Mouse (Mus musculus): ENCODE measurements around the gene Spen.
"Not testable (repeated sequence)": the region's sequence is repeated elsewhere in the genome, so short reads cannot be mapped to it uniquely, and the experiment has no call there.

The Spen gene

GRCm38 (mm10) chr4:141559131-141559897 lies 20.9 kb upstream of the Spen start:
- peak; percentile 60 for DNase-seq

GRCm38 (mm10) chr4:141558658-141559057 lies 20.3 kb upstream of the Spen start:
- DNase-seq, result no peak

GRCm38 (mm10) chr4:141556163-141556562 lies 17.8 kb upstream of the Spen start:
- not testable (repeated sequence) for DNase-seq

DNA sequence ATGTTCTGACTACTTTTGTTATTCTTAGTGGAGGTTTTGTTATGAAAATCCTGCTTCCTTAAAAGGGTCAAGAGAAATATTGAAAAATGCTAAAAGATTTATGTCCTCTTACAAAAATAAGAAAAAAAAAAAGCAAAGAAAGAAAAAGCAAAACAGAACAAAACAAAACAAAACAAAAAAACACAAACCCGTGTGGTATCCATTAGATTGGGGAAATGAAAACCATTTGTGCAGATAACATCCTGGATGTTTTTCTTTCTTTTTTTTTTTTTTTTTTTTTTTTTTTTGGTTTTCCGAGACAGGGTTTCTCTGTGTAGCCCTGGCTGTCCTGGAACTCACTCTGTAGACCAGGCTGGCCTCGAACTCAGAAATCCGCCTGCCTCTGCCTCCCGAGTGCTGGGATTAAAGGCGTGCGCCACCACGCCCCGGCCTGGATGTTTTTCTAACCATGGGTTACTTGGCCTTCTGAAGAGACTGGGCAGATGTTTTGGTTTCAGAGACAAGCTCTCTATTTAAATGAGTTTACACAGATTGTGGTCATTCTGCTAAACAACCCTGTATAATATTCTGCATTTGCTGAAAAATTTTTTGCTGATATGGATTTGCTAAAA lies 16.0 kb upstream of the Spen start:
- not testable (repeated sequence) for DNase-seq

DNA sequence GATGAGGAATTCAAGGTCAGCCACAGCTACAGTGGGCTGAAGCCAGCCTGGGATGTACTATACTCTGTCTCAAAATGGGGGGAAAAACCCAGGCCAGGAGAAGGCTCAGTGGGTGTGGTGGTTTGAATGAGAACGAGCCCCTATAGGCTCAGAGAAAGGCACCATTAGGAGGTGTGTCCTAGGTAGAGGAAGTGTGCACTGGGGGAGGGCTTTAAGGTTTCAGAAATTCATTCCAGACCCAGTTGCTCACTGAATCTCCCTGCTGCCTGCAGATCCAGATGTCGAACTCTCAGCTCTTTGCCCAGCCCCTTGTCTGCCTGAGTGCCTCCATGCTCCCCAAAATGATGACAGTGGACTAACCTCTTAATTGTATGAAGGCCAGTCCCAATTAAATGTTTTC lies 14.1 kb upstream of the Spen start:
- DNase-seq, result no peak

DNA sequence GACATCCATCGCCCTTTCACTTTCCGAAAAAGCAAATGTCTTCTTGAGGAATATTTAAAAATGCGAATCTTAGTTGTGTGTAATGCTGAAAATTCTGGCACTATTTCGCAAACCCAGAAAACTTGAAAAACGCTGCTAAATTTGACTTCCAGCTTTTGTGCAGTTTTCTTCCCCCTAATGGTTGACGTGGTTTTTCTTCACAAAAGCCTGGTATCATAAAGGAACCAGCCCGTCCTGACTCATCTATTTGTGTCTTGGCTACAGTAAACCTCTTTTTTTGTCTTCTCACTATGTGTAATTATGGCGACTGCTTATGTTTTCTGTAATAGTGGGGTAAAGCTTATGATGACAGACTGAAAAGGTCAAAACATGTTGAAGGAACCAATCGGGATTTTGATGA lies 8.9 kb upstream of the Spen start:
- no peak for DNase-seq

- peak; percentile 81 for DNase-seq
These were observed 8.2 kb upstream of the Spen start for GRCm38 (mm10) chr4:141546334-141547200.

- DNase-seq, result peak; percentile 99
These were observed 7.4 kb upstream of the Spen start for GRCm38 (mm10) chr4:141545743-141546333.

DNA sequence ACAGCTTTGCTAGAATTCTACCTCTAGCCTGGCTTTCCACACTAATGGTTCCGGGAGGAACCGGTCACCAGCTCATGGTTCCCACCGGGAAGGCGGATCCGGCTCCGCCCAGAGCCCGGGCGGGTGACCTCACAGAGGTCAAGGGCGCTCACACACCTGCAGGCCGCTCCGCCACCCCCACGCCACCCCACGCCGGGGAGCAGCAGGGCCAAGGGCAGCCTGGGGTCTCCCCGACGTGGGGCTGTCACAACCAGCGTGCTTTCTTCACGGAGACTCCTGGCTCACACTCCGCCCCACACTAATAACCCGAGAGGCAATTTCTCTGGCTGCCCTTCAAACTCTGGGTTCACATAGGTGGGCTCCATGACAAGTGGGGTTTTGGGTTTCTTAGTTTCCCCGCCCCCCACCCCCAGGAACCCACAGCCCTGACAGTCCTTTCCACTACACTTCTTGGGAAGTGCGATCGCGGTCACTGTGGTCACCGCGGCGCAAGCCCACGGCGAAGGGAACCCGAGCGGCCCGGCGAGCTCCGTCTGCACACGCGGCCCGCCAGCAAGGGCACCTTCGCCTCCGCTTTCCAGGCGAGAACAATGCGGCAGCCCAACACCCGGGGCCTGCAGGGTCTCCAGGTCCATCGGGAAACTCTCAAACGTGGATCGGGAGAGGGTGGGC lies 6.8 kb upstream of the Spen start:
- DNase-seq, result peak; percentile 61

GRCm38 (mm10) chr4:141544536-141544935 lies 6.1 kb upstream of the Spen start:
- no peak for DNase-seq

DNA sequence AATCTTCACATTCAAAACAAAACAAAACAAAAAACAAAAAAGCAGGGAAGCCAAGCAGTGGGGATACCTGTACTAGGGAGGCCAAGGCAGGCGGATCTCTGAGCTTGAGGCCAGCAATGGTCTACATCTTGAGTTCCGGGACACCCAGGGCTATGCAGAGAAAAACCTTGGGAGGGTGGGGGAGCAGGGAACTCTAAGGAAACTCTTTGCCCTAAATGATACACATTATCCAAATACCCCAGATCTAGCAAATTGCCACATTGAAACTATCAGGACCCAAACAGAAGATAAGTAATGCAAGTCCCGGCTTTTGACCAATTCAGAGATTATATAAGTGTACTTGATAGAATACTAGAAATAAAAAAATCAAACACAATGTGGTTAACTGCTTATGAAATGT lies 5.2 kb upstream of the Spen start:
- no peak for DNase-seq

DNA sequence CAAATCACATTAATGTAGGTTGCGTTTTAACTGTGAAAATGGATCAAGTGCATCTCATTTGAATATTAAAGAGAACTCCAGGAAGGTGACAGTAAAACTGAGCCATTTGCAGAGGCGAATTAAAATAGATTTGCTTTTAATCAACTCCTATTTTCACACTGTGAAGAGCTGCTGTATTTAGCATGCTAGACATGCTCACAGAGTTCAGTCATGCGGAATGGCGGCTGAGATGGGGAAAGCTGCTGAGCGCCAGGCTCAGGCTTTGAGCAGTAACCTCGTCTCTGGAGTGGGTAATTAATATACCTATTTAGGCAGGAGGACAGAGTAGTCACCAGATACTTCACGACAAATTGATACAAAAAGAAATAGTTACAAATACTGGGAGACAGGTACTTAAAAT lies 3.5 kb upstream of the Spen start:
- peak; percentile 38 for DNase-seq

DNA sequence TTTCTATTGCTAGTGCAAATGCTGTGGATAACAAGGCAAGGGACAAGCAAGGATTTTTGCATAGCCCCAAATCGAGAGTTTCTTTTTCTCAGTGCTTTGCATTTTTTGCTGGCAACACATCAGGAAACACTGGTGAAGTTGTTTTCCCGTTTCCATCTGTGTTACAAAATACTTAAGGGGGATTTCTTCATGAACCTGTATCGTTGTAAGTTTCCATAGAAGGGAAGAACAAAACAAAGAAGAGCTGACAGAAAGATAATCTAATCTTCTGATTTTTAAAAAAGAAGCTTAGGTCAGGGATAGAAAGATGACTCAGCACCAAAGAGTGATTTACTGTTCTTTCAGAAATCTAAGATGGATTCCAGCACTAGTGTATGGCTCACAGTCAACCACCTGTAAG lies 2.4 kb upstream of the Spen start:
- no peak for DNase-seq

- no peak for DNase-seq
These were observed 893 bp upstream of the Spen start for GRCm38 (mm10) chr4:141539213-141539767.

- peak; percentile 40 for DNase-seq
These were observed 540 bp downstream of the Spen start for GRCm38 (mm10) chr4:141537706-141538407.

DNA sequence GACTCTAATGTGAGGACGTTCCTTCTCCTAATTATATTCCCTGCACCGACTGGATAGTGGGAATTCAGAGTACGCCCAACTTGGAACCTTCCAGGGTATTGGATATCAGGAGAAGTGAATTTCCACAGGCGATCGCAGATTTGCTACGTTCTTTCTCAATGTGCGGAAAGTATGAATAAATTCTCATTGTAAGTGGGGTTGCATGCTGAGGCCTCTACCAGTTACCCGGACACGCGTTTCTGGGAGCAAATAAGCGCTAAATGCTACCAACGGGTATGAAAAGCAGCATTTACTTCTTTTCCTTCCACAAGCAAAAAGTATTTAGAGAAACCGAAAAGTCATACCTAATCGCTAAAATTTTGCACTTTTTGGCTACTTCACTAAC lies 1.2 kb downstream of the Spen start:
- DNase-seq, result no peak

GRCm38 (mm10) chr4:141536291-141537225 lies 1.8 kb downstream of the Spen start:
- DNase-seq, result peak; percentile 76

DNA sequence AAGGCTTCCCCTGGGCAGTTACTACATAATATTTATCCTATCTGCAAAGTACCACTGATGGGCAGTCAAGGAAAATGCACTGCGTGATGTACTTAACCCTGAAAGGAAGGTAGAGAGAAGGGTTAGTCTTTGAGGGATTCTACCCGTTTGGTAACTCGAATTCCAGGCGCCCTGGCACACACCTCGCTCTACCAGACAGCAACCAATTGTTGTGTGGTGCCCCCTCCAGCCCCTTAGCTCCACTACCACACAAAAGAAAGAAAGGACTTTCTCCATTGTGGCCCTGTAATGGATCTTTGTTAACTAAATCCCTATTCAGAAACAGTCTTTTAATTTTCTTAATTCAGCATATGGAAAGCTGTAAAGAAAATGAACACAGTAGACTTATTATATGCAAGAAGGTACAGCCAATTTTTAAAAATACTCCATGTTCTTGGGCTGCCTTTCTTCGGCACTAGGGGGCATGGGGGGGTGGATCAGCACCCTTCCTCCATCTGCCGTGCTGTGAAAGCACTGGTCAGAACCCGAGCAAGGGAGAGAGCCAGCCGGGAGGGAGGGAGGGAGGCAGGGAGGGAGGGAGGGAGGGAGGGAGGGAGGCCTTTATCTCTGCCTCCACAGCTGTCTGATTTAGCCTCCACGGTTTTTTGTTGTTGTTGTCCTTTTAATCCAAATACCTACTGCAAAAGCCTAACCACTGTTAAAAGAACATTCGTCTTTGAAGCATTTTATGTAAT lies 3.3 kb downstream of the Spen start:
- DNase-seq, result peak; percentile 61

- DNase-seq, result no peak
These were observed 7.4 kb downstream of the Spen start for GRCm38 (mm10) chr4:141530979-141531378.

DNA sequence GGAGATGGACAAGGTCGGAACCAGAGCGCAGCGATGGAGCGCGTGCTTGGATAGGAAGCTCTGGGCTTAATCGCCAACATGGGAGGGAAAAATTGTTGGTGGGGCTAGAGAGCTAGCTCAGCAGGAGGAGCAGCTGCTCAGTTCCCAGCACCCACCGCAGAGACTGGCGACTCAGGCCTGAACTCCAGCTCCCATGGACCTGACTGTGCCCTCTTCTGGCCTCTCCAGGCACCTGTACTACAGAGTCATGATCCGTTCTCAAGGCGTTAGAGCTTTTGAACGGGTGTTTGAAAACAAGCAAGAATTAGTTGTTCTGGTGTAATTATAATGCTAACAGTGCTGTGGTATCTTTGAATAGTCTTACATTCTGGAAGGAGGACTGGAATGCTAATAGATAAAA lies 9.5 kb downstream of the Spen start:
- no peak for DNase-seq
